Mouse (Mus musculus) ovary, adult 10 weeks (tissue): Measurements from ENCODE around the gene A030005K14Rik. TPM values are rescaled to one million over a fixed set of nuclear protein-coding genes. Genes with fewer than 3 reads are reported as not detected.

ENCODE experiments used
- polyA plus RNA-seq: library from polyadenylated mRNA; stranded (reverse); fragments of 350-450 nt; fragmentation: Illumina TruSeq; extraction: RNeasy Lipid Tissue Mini Kit (QIAGEN cat#74804); gene quantifications from one replicate; pipeline ENCODE4 v1.2.3, GENCODE M21; 2014

A030005K14Rik gene
- not detected for polyA plus RNA-seq

DNA sequence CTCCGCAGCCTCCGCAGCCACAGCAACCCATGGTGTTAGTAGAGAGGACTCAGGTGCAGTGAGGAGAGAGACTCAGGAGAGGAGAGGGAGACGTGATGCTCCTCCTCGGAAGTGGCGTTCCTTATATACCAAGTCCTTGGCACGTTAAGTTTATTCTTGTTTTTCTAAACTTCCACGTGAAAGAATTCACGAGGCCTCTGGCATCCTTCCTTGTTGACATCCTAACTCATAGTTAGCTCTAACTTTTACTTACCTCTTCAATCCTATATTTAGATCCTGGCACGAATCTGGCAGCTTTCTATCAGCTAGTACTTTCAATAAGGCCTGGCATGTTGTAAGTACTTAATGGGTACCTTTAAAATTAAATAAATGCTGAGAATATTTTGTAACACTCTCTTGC, at the start of gene A030005K14Rik:
A030005K14Rik (minus strand) TSS at position 101 of the 400 bp plus-strand sequence.

GRCm38 (mm10) chr1:83060643-83061042, 1.5 kb upstream of the A030005K14Rik start, which contains the start of gene Krtap28-13:
Gene Krtap28-13 (plus strand): TSS chr1:83060930.

GRCm38 (mm10) chr1:83044882-83045427, 14.2 kb downstream of the A030005K14Rik start, which contains the start of gene Gm47969:
Gene Gm47969 (plus strand): TSS chr1:83044932.

DNA sequence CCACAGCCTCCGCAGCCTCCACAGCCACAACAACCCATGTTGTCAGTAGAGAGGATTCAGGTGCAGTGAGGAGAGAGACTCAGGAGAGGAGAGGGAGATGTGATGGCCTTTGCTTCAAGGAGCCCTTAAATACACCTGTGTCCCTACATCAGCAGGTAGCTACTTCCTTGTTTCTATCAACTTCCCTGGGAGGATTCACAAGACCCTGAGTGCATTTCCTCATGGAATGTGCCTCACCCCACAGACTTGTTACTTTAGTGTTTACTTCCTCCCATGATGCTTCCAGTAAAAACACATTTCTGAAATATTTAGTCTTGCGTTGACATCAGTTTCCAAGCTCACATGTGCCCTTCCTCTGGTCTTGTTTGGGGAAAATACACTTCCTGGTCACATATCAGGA, 16.8 kb downstream of the A030005K14Rik start, which contains the start of gene Krtap28-10:
Krtap28-10 (minus strand) TSS at position 101 of the 400 bp plus-strand sequence.

DNA sequence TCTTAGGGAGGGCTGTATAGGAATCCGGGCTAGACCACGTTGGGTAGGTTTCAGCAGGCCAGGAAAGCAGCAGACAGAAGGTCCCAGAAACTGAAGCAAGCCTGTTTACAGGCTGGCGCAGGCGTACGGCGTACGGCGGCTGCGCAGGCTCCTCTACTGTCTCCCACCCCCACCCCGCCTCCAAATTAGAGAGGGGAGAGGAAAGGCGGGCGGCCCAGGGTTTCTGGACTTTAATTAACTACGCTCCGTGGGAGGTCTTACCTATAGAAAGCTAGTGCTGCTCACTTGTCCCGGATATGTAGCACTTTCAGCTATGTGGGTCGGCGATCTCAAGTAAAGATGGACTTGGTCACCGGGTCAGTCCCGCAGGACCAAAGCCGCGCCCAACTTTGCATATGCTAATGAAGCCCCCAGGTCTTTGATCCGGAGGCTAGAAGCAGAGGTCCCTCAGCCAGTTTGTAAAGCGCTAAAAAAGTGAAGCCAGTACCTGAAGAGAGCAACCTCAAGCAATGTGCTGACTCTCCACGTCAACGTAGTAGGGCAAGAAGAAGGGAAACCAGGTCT, 21.0 kb downstream of the A030005K14Rik start, which contains the start of gene Slc19a3:
Slc19a3 (minus strand) TSS at position 340 of the 564 bp plus-strand sequence.

Other genes starting within 250 kb of the A030005K14Rik start
- 113 TPM for gene Agfg1, start 219.9 kb downstream of the A030005K14Rik start, polyA plus RNA-seq
- not detected for gene A030005L19Rik, start 146.1 kb downstream of the A030005K14Rik start, polyA plus RNA-seq
- not detected for gene A030014E15Rik, start 134.5 kb downstream of the A030005K14Rik start, polyA plus RNA-seq
- not detected for gene Gm6217, start 128.0 kb downstream of the A030005K14Rik start, polyA plus RNA-seq
- gene A030003K21Rik, start 116.0 kb downstream of the A030005K14Rik start, polyA plus RNA-seq, result not detected
- not detected for gene Gm7544, start 103.4 kb downstream of the A030005K14Rik start, polyA plus RNA-seq
- not detected for gene Gm47955, start 99.1 kb downstream of the A030005K14Rik start, polyA plus RNA-seq
- not detected for gene Gm47959, start 58.8 kb downstream of the A030005K14Rik start, polyA plus RNA-seq
- 4.0 TPM for gene Slc19a3, start 20.9 kb downstream of the A030005K14Rik start, polyA plus RNA-seq
- gene Krtap28-10, start 16.9 kb downstream of the A030005K14Rik start, polyA plus RNA-seq, result not detected
- not detected for gene Gm47969, start 14.4 kb downstream of the A030005K14Rik start, polyA plus RNA-seq
- gene Krtap28-13, start 1.6 kb upstream of the A030005K14Rik start, polyA plus RNA-seq, result not detected
- gene Ccl20, start 57.4 kb upstream of the A030005K14Rik start, polyA plus RNA-seq, result not detected
- 1.8 TPM for gene Daw1, start 100.4 kb upstream of the A030005K14Rik start, polyA plus RNA-seq